Mouse (Mus musculus): ENCODE data around the gene Gm7075.
"Not testable (repeated sequence)": the region's sequence is repeated elsewhere in the genome, so short reads cannot be mapped to it uniquely, and the experiment has no call there.

Gm7075 gene

GRCm38 (mm10) chr10:63421739-63422735, at the start of gene Gm7075:
Gene Gm7075, minus strand, starts transcription at chr10:63421789.
- DNase-seq (ENCODE audit: low spot score), result peak; percentile 36

- DNase-seq (ENCODE audit: low spot score), result no peak
Measured at GRCm38 (mm10) chr10:63460935-63461334, 39.3 kb upstream of the Gm7075 start.

GRCm38 (mm10) chr10:63457292-63458128, 35.9 kb upstream of the Gm7075 start:
- no peak for DNase-seq (ENCODE audit: low spot score)

- DNase-seq (ENCODE audit: low spot score), result peak; percentile 43
Measured at GRCm38 (mm10) chr10:63455110-63455878, 33.7 kb upstream of the Gm7075 start.

GRCm38 (mm10) chr10:63453926-63454325, 32.3 kb upstream of the Gm7075 start:
- DNase-seq (ENCODE audit: low spot score), result no peak

GRCm38 (mm10) chr10:63444602-63445387, 23.2 kb upstream of the Gm7075 start:
- DNase-seq (ENCODE audit: low spot score), result not testable (repeated sequence)

GRCm38 (mm10) chr10:63439694-63440228, 18.2 kb upstream of the Gm7075 start:
- no peak for DNase-seq (ENCODE audit: low spot score)

GRCm38 (mm10) chr10:63438736-63439262, 17.2 kb upstream of the Gm7075 start:
- DNase-seq (ENCODE audit: low spot score), result no peak

GRCm38 (mm10) chr10:63432887-63433286, 11.3 kb upstream of the Gm7075 start:
- DNase-seq (ENCODE audit: low spot score), result no peak

- no peak for DNase-seq (ENCODE audit: low spot score)
Measured at GRCm38 (mm10) chr10:63432099-63432498, 10.5 kb upstream of the Gm7075 start.

- no peak for DNase-seq (ENCODE audit: low spot score)
Measured at GRCm38 (mm10) chr10:63431221-63431736, 9.7 kb upstream of the Gm7075 start.

GRCm38 (mm10) chr10:63429785-63430305, 8.3 kb upstream of the Gm7075 start, which contains the start of gene Ctnna3:
Gene Ctnna3, plus strand, starts transcription at chr10:63430098.
- peak; percentile 70 for DNase-seq (ENCODE audit: low spot score)

GRCm38 (mm10) chr10:63429380-63429779, 7.8 kb upstream of the Gm7075 start:
- DNase-seq (ENCODE audit: low spot score), result peak; percentile 100

GRCm38 (mm10) chr10:63429023-63429340, 7.4 kb upstream of the Gm7075 start:
- no peak for DNase-seq (ENCODE audit: low spot score)

- DNase-seq (ENCODE audit: low spot score), result peak; percentile 12
Measured at GRCm38 (mm10) chr10:63428243-63429022, 6.8 kb upstream of the Gm7075 start.

- no peak for DNase-seq (ENCODE audit: low spot score)
Measured at GRCm38 (mm10) chr10:63427146-63427545, 5.6 kb upstream of the Gm7075 start.

GRCm38 (mm10) chr10:63424475-63424814, 2.9 kb upstream of the Gm7075 start:
- peak; percentile 15 for DNase-seq (ENCODE audit: low spot score)

GRCm38 (mm10) chr10:63423591-63424474, 2.2 kb upstream of the Gm7075 start:
- no peak for DNase-seq (ENCODE audit: low spot score)

- no peak for DNase-seq (ENCODE audit: low spot score)
Measured at GRCm38 (mm10) chr10:63422736-63422992, 1.1 kb upstream of the Gm7075 start.
